Mouse (Mus musculus) cerebellum, adult 18-20 months (tissue): ENCODE measurements at regions not wholly inside any gene's neighbourhood (a gene's known extent, or its start where the extent isn't known, plus 50 kb on each side); places are given as distances from the start of the nearest gene placed in this dataset.

Experiments used
- DNase-seq, 2 experiments: peaks; one replicate each; pipeline ENCODE4 v3.0.0; 2021

DNA sequence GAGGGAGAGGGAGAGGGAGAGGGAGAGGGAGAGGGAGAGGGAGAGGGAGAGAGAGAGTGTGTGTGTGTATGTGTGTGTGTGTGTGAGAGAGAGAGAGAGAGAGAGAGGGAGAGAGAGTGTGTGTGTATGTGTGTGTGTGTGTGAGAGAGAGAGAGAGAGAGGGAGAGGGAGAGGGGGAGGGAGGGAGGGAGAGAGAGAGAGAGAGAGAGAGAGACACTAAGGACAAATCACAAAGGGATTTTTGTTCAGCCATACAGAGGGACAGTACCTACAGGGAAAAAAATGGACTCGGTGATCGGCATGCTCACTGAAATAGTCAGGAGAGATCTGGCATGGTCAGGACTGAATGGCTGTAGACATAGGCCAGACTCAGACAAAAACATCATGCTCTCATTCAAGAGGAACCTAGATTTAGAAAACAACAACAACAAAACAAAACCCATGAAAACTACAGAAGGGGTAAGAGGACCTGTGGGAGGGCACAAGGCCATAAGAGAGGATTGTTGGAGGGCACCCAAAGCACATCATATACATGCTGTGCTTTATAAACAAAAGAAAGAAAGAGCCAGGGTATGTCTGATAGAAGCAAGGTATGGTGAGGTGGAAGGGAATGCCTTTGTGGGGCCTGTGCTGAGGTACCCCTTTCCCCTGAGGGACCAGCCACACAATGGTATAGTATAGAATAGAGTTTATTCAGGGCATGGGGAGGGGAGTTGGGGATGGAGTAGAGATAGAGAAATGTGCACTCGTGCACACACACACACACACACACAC, 127.0 kb upstream of the Med14 start:
- no peak for DNase-seq

- DNase-seq, result no peak
Observed at GRCm38 (mm10) chrX:12888010-12888707, 126.3 kb upstream of the Med14 start.

GRCm38 (mm10) chrX:12887516-12887915, 125.6 kb upstream of the Med14 start:
- no peak for DNase-seq

DNA sequence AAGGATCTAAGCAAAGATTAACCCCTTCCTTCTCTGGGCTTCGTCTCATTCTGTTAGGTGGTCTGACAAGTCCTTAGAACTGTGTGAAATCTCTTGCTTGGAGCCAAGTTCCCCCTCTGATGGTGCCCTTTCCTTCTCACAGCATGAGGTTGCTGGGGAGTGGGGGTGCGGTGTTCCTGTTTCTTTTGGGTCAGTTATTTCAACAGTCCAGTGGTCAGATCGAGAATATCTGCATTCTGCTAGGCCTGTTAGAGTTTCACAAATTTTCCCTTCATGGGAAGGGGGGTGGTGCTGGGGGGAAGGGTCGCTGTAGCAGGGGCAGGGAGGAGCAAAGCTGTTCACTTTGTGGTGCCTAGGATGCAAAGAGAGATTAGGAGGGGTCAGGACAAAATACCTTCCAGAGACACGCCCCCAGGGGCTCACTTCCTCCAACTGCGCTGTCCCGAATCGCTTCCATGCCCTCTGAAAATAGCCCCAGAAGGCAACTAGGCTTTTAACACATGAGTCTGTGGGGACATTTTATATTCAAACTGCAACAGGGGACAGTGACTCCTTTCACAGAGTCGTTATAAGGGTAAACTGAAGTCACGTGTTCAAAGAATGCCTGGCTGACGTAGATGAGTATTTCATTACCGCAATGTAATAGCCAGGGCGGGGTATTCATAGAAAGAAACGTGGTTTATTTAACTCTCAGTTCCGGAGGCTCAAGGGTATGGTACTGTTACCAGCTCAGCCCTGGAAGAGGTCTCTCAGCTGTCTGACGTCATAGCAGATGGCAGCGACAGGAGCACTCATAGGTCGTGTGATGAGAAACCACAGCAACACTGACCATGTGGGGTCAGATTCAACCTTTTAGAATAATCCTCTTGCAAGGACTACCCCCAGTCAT, 124.5 kb upstream of the Med14 start:
- no peak for DNase-seq

- DNase-seq, result no peak
Observed at GRCm38 (mm10) chrX:12879233-12879632, 117.4 kb upstream of the Med14 start.

- peak in 1 of 2 experiments; percentile 46 for DNase-seq
Observed at GRCm38 (mm10) chrX:12877506-12877905, 115.6 kb upstream of the Med14 start.

GRCm38 (mm10) chrX:12873698-12874144, 111.8 kb upstream of the Med14 start:
- peak; percentile 80 to 81 for DNase-seq

DNA sequence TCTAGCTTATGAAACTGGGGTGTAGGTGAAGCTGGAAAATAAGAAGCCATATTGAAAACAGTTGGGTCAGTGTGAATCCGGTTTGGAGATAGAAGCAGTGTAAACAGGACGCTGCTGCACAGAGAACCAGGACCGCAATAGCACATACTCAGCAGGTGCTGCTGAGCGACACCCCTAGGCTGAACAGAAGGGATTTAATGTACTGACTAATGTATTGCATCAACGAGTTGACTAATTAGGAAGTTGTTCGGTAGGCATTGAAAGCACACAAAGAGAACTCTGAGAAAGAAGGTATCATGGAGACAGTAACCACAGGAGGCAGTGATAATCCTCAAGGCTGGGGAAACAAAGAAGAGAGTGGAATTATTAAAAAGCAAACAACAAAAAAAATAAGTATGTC, 111.4 kb upstream of the Med14 start:
- no peak for DNase-seq

DNA sequence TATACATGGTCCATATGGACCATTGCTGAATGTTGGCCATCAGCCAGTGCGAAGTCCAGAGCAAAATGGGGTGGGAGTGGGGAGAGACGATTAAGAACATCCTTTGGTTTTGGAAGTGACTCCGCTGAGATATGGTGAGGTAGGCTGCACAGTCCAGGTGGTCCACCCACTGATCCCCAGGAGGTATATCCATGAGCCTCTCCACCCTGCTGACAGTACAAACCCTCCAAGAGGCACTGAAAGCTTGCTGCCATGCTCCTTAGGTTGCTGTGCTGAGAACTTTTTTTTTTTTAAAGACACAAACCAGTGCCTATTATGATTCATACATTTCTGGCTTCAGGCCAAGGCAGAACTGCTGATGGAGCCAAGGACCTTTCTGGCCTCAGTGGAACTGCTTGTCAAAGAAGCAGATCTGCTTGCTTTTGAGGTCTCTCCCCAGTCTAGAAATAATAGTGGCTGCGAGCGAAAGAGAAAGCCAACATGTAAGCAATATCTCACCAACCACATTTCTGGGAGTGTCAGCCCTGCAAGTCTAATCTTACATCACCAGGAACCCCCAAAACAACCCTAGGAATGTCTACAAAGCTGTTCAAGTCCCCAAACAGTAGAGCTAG, 105.1 kb upstream of the Med14 start:
- no peak for DNase-seq

DNA sequence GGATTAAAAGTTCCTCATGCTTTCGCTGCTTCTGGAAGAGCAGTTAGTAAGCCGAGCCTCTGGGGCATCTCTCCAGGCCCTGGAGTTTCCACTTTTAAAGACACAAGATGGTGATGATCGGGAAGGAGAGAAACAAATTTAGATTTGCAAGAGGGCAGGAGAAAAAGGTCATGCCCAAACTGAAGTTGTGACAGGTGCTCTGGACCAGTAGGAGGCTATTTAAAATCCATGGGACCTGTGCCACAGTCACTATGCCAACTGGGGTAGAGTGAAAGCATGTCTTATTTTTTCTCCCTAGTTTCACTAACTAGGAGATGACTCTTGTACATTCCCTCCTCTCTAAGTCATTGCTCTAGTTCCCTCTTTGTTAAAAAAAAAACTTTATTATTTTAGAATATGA, 104.3 kb upstream of the Med14 start:
- no peak for DNase-seq

- DNase-seq, result no peak
Observed at GRCm38 (mm10) chrX:12860168-12860567, 98.3 kb upstream of the Med14 start.

DNA sequence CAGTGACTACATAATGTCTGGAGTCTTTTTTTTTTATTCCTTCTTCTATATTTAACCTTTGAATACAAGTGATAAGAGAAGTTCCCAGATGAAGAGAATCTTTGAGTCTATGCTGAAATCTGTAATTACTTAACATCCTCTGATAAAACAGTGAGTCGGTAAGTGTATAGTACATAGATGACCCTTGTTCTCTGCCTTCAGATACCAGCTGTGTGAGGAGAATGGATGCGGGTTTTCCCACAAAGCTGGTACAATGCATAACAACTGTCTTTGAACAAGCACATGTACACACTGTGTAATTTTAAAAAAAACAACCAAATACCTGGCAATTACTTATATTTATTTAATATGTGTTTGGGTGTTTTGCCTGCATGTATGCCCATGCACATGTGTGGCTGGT, 96.9 kb upstream of the Med14 start:
- no peak for DNase-seq

DNA sequence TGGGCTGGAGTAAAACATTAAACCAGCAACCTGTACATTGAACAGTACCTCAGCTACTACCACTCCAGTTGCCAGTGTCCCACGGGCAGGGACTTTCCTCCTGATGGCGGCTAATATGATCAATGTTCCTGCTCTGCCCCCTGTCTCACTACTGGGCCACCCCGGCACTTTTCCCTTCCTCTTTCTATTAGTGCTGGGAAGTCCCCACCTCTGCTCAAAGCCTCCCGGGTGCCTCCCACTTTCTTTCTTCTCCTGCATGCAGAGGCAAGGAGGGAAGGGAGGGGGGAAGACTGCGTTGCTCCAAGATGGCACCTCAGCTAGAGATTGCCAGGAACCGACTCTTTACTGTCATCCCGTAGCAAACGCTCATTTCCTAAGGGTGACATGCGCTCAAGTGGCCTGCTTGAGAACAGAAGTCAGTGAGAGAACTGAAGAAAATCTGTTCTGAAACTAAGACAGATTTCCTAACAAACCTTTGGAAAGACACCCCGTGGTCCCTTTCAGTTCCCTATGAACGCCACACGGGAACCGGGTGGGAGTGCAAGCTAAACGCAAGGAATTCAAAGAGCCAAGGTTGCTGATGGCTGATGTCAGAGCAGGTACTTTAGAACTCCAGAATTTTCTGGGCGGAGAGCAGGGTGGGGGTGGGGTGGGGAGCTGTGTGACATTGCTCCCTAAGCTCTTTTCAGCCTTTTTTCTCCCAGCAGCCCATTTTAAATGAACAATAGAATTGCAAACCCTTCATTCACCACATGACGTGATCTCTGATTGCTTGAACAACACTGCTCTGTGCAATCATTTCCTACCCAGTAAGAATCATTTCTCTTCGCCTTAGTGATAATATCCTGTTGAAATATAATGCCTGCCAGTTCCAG, 96.2 kb upstream of the Med14 start:
- peak in 1 of 2 experiments; percentile 18 for DNase-seq

GRCm38 (mm10) chrX:12855425-12855824, 93.6 kb upstream of the Med14 start:
- no peak for DNase-seq

- DNase-seq, result peak; percentile 30 to 33
Observed at GRCm38 (mm10) chrX:12851684-12852083, 89.8 kb upstream of the Med14 start.

DNA sequence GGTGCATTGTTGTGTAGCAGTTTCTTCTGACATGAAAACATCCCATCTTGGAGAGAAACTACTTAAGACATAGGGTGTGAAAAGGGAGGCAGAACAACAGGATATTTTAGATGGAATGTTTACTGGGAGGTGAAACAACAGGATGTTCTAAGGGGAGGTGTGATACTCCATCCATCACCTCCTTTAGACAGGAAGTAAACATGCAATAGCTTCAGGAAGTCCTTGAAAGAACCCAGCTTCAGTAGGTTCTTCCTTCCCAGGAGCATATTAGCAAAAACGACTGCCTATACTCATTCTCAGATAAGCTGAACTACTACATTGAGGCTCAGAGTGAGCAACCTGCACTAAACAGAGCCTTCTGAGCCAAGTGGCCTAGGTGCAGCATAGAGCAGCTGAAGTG, 82.6 kb upstream of the Med14 start:
- DNase-seq, result no peak

DNA sequence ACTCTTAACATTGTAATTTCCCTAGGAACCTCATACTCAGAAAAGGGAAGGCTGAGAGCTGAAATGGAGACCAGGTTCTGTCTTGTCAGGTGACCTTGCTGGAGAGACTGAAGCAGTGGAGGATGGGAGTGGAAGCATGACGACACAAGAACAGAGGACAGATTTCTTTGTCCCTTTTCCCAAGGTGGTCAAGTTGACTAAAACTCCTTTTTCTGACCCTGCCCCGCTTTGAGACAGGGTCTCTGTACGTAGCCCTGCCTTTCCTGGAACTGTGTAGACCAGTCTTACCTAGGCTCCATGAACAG, 79.1 kb upstream of the Med14 start:
- DNase-seq, result peak in 1 of 2 experiments; percentile 38

GRCm38 (mm10) chrX:12840160-12841020, 78.5 kb upstream of the Med14 start:
- DNase-seq, result peak; percentile 81 to 82

DNA sequence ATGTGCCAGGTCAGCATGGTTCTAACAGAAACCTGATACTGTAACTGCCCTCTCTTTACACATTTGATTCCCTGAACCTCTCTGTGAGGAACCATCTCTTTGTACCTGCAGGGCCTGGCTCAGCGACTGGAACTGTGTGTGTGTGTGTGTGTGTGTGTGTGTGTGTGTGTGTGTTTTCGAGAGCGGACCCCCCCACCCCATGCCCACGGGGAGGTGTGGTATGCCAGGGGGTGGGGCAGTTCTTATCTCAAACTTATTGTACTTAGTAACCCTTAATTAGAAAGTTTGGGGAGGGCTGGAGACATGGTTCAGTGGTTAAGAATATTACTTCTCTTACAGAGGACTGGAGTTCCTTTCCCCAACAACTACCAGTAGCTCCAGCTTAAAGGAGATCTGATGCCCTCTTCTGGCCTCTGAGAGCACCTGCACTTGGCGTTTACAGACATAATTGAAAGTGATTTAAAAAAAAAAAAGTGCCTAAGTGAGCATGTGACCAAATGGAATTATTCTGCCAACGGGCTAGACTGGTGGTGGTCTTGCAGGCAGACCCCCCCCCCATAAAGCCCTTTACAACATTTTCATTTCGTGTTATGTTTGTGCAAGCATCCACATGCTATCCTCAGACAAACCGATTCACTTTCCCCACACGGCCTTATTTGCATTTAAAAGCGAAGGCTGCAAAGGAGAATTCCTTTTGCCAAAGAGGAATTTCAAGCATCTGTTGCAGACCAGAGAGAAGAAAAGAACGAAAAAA, 77.7 kb upstream of the Med14 start:
- peak; percentile 56 to 68 for DNase-seq

GRCm38 (mm10) chrX:12837821-12838220, 75.9 kb upstream of the Med14 start:
- peak; percentile 23 to 28 for DNase-seq
